26 mouse cellular contexts compared by ENCODE assay signal in the genomic region with DNA sequence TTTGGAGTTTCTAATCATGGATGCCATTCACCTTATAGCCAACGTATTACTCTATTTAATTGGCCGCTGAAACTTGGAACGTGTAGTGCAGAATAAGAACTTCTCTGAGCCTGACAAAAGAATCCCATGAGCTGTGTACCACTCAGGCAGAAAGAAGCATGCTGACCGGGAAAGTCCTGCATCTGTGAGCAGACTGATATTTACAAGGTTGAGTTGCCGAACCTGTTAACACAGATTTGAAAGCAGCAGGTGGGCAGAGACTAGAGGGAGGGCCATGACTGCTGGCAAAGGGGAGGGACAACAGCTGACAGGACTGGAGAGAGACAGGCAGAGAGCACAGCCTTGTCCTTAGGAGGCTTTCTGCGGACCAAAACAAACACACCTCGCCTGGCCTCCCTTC.
DNase-seq lines count a peak whose midpoint lies in the region; ATAC-seq lines count a peak whose summit lies in the region.
"Had no signal": no experiment of that assay in that cellular context is flagged by ENCODE, and none has a peak within 500 bp of the region (broad histone marks: within the 10 kb centered on the region; RNA-seq: fewer than 3 reads in every experiment).

No protein-coding gene starts in this region.

- H3K4me2 ChIP-seq in hindbrain, embryonic 15.5 days: no peak overlapping the region
- H3K4me2 ChIP-seq in hindbrain, embryonic 14.5 days (replicated peaks): no peak overlapping the region
- H3K4me2 ChIP-seq: forebrain, embryonic 13.5 days; liver, embryonic 12.5 days; neural tube, embryonic 13.5 days; stomach, embryonic 15.5 days had no signal

- ATAC-seq in cerebellum, adult (ENCODE audit: insufficient number of reproducible peaks, low FRiP score, low TSS enrichment): no peak
- ATAC-seq in hindbrain, embryonic 15.5 days (ENCODE audit: low FRiP score, low read depth): peak; percentile 48; the same call in 1 of the 2 replicates
- no peak for ATAC-seq in hindbrain, embryonic 14.5 days (ENCODE audit: low FRiP score)
- ATAC-seq: forebrain, embryonic 13.5 days; liver, embryonic 12.5 days; liver, postnatal 0 days had no signal

- H3K9me3 ChIP-seq in hindbrain, embryonic 15.5 days: no peaks in the 10 kb centered on the region
- no peaks in the 10 kb centered on the region for H3K9me3 ChIP-seq in hindbrain, embryonic 14.5 days (ENCODE audit: control insufficient read depth, low read length)
- H3K9me3 ChIP-seq: forebrain, embryonic 13.5 days; hindbrain, embryonic 10.5 days; liver, embryonic 12.5 days; neural tube, embryonic 13.5 days; stomach, embryonic 15.5 days had no signal

- DNase-seq in cerebellum, postnatal 10 days: peak; percentile 86 to 90
- no peak for DNase-seq in hindbrain, embryonic 14.5 days (ENCODE audit: low spot score)
- peak; percentile 83 for DNase-seq in left cerebral cortex, postnatal 4 days
- no peak for DNase-seq in left cerebral cortex, postnatal 25 days (ENCODE audit: low spot score in 2 of 2)
- DNase-seq in Muller cell, postnatal 12 days (ENCODE audit: inconsistent ontology term): peak; percentile 71
- no peak for DNase-seq in lung, postnatal 14 days
- DNase-seq: adrenal gland, adult 8-10 months; cerebellum, adult 18-20 months; gastrocnemius, postnatal 14 days; heart, postnatal 14 days; kidney, adult 2 months; layer of hippocampus, adult 9-11 months; liver, postnatal 0 days; lung, postnatal 4 days; right cerebral cortex, postnatal 14 days; thymus, postnatal 14 days had no signal

- H3K27ac ChIP-seq in hindbrain, embryonic 15.5 days (replicated peaks): no peak overlapping the region
- no peak overlapping the region for H3K27ac ChIP-seq in hindbrain, embryonic 14.5 days
- H3K27ac ChIP-seq: forebrain, embryonic 13.5 days; hindbrain, embryonic 10.5 days; kidney, postnatal 0 days; liver, embryonic 12.5 days; neural tube, embryonic 13.5 days; stomach, embryonic 15.5 days had no signal

- no peaks in the 10 kb centered on the region for H3K27me3 ChIP-seq in hindbrain, embryonic 15.5 days
- H3K27me3 ChIP-seq in hindbrain, embryonic 14.5 days (ENCODE audit: control insufficient read depth, insufficient read depth, low read length): no peaks in the 10 kb centered on the region
- H3K27me3 ChIP-seq: CH12.LX; forebrain, embryonic 13.5 days; liver, embryonic 12.5 days; megakaryocyte, embryonic 14.5 days; neural tube, embryonic 13.5 days; stomach, embryonic 15.5 days had no signal

- H3K4me3 ChIP-seq in hindbrain, embryonic 15.5 days: no peak overlapping the region
- no peak overlapping the region for H3K4me3 ChIP-seq in hindbrain, embryonic 14.5 days (replicated peaks; ENCODE audit: low read length)
- H3K4me3 ChIP-seq: forebrain, embryonic 13.5 days; hindbrain, embryonic 10.5 days; liver, embryonic 12.5 days; megakaryocyte, embryonic 14.5 days; neural tube, embryonic 13.5 days; stomach, embryonic 15.5 days had no signal

- 48% methylated on average over 7 of the region's 7 CpGs for WGBS in hindbrain, embryonic 15.5 days
- WGBS in hindbrain, embryonic 14.5 days: 44% methylated on average over 7 of the region's 7 CpGs

- no peak overlapping the region for H3K9ac ChIP-seq in hindbrain, embryonic 15.5 days
- no peak overlapping the region for H3K9ac ChIP-seq in hindbrain, embryonic 14.5 days
- H3K9ac ChIP-seq: forebrain, embryonic 13.5 days; liver, embryonic 12.5 days; liver, postnatal 0 days; neural tube, embryonic 13.5 days; stomach, embryonic 15.5 days had no signal

- peaks cover 5% of the 10 kb centered on the region for H3K4me1 ChIP-seq in hindbrain, embryonic 15.5 days (replicated peaks)
- H3K4me1 ChIP-seq in hindbrain, embryonic 14.5 days (replicated peaks; ENCODE audit: control insufficient read depth, insufficient read depth, low read length): no peaks in the 10 kb centered on the region
- H3K4me1 ChIP-seq: hindbrain, embryonic 10.5 days; liver, embryonic 12.5 days; megakaryocyte, embryonic 14.5 days; stomach, embryonic 15.5 days had no signal

- intact Hi-C loops in left cerebral cortex, postnatal 4 days (cut with DNase I): no loop called here
- intact Hi-C loops in left cerebral cortex, postnatal 25 days (cut with DNase I): no loop called here

- H3K36me3 ChIP-seq in hindbrain, embryonic 15.5 days: no peaks in the 10 kb centered on the region
- no peaks in the 10 kb centered on the region for H3K36me3 ChIP-seq in hindbrain, embryonic 14.5 days (replicated peaks; ENCODE audit: control insufficient read depth, insufficient read depth)
- H3K36me3 ChIP-seq: hindbrain, embryonic 10.5 days; liver, embryonic 12.5 days; neural tube, embryonic 13.5 days; stomach, embryonic 15.5 days had no signal

Comparison
In these comparisons a context has a peak if more than half of its experiments do, and no peak if none do; other contexts are left out.
1. DNase-seq: peak in cerebellum, postnatal 10 days (2 of 2), left cerebral cortex, postnatal 4 days (single experiment) and Muller cell, postnatal 12 days (single experiment); none in hindbrain, embryonic 14.5 days (single experiment), left cerebral cortex, postnatal 25 days (0 of 2) and lung, postnatal 14 days (single experiment).